Mouse (Mus musculus) limb, embryonic 15.5 days (tissue): ENCODE measurements around the gene Phgr1. TPM values are rescaled to one million over a fixed set of nuclear protein-coding genes. Genes with fewer than 3 reads are reported as not detected.
A peak's percentile ranks its signal among the peaks of the same experiment; 100 is the strongest.

Source experiments
- ATAC-seq: fragments of 200-750 bp; cut with Nextera tagmentation; 2 replicates; pipeline ENCODE4 v1.8.0; 2017; ENCODE audit warnings: low read depth, moderate TSS enrichment; ENCODE audit not compliant: insufficient number of reproducible peaks, low FRiP score, low TSS enrichment
- H3K27ac ChIP-seq: fragments of 300-500 bp; sonication (generic); 2 replicates; pipeline ENCODE4 v1.5.1; 2015; ENCODE audit warnings: moderate library complexity, mild to moderate bottlenecking, inconsistent platforms
- H3K27me3 ChIP-seq: fragments of 300-500 bp; sonication (generic); 2 replicates; pipeline ENCODE4 v1.6.1; 2015; ENCODE audit warnings: inconsistent platforms
- H3K36me3 ChIP-seq: fragments of 300-500 bp; sonication (generic); 2 replicates; pipeline ENCODE4 v1.6.1; 2015; ENCODE audit warnings: inconsistent platforms
- H3K4me1 ChIP-seq: fragments of 300-500 bp; sonication (generic); 2 replicates; pipeline ENCODE4 v1.6.1; 2015; ENCODE audit warnings: inconsistent platforms
- H3K4me2 ChIP-seq: fragments of 300-500 bp; sonication (generic); 2 replicates; pipeline ENCODE4 v1.6.1; 2015; ENCODE audit warnings: mild to moderate bottlenecking, inconsistent platforms
- H3K4me3 ChIP-seq: fragments of 300-500 bp; sonication (generic); 2 replicates; pipeline ENCODE4 v1.5.1; 2015; ENCODE audit warnings: mild to moderate bottlenecking, inconsistent platforms
- H3K9ac ChIP-seq: fragments of 300-500 bp; sonication (generic); 2 replicates; pipeline ENCODE4 v1.6.1; 2015; ENCODE audit warnings: inconsistent platforms
- H3K9me3 ChIP-seq: fragments of 300-500 bp; sonication (generic); 2 replicates; pipeline ENCODE4 v1.6.1; 2016; ENCODE audit warnings: inconsistent platforms
- WGBS: fragments of 180-500 bp; shearing (Covaris S2); methylation state at CpG from one replicate; pipeline ENCODE4 v1.1.7; 2015; 5-methylcytosine and 5-hydroxymethylcytosine counted together
- polyA plus RNA-seq: library from polyadenylated mRNA; unstranded; fragments of >200 nt; fragmentation: Nextera tagmentation; extraction: Ambion mirVana; gene quantifications from 2 replicates; pipeline ENCODE4 v1.2.1, GENCODE M21; 2015

The Phgr1 gene
- polyA plus RNA-seq, 1 experiment from 2014 or later = 2.7 TPM

DNA sequence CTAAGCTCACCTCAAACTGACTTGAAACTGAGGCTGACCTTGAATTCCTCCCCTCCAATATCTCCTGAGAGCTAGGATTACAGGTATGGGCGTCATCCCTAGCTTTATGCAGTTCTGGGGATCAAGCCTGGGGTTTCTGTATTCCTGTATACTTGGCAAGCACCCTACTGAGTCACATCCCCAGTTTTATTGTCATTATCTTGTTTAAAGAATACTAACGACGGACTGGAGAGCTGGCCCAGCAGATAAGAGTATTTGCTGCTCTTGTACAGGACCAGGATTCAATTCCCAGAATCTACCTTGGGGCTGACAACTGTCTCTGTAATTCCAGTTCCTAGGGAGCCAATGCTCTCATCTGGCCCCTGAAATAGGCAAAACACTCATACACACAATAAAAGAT, 33.2 kb downstream of the Phgr1 start:
- Histone ChIP-seq H3K4me3 (no peak overlapping the region), H3K9ac (no peak overlapping the region), H3K27me3 (no peaks in the 10 kb centered on the region), H3K9me3 (no peaks in the 10 kb centered on the region), H3K27ac (no peak overlapping the region), H3K4me1 (no peaks in the 10 kb centered on the region), H3K36me3 (no peaks in the 10 kb centered on the region), H3K4me2 (no peak overlapping the region)
- 35% methylated on average over 3 of the region's 3 CpGs for WGBS
- no peak for ATAC-seq

- H3K27ac ChIP-seq = no peak overlapping the region
- ATAC-seq = no peak
- H3K4me1 ChIP-seq = no peaks in the 10 kb centered on the region
- 65% methylated on average over 4 of the region's 4 CpGs for whole genome bisulfite sequencing
- H3K4me2 ChIP-seq = no peak overlapping the region
- H3K9me3 ChIP-seq = no peaks in the 10 kb centered on the region
- H3K9ac ChIP-seq = no peak overlapping the region
- no peaks in the 10 kb centered on the region for H3K36me3 ChIP-seq
- H3K27me3 ChIP-seq = no peaks in the 10 kb centered on the region
- H3K4me3 ChIP-seq = no peak overlapping the region
These were observed 34.3 kb downstream of the Phgr1 start for GRCm38 (mm10) chr2:118806860-118807259.

DNA sequence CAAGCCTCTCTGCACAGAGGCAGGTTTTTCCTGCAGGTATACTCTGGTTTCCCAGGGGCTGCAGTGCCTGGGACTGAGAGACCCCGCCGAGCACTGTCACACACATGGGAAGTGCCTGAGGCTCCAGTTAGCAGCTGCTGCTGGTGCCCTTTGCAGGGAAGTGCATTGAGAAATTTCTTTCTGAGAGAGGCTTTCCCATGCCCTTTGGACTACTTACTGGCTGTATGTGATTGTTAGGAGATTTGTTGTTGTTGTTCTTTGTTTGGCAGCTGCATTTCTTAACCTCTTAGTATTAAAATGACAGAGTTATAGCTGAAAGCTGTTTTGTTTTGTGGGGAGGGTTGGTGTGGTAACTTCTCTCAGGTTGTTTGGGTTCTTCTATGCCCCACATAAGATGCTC, 38.3 kb downstream of the Phgr1 start:
- no peaks in the 10 kb centered on the region for H3K36me3 ChIP-seq
- no peaks in the 10 kb centered on the region for H3K9me3 ChIP-seq
- H3K9ac ChIP-seq = no peak overlapping the region
- H3K4me2 ChIP-seq = no peak overlapping the region
- peaks cover 13% of the 10 kb centered on the region for H3K4me1 ChIP-seq
- H3K27ac ChIP-seq = no peak overlapping the region
- no peaks in the 10 kb centered on the region for H3K27me3 ChIP-seq
- ATAC-seq = no peak
- 17% methylated on average over 2 of the region's 2 CpGs for WGBS
- no peak overlapping the region for H3K4me3 ChIP-seq

DNA sequence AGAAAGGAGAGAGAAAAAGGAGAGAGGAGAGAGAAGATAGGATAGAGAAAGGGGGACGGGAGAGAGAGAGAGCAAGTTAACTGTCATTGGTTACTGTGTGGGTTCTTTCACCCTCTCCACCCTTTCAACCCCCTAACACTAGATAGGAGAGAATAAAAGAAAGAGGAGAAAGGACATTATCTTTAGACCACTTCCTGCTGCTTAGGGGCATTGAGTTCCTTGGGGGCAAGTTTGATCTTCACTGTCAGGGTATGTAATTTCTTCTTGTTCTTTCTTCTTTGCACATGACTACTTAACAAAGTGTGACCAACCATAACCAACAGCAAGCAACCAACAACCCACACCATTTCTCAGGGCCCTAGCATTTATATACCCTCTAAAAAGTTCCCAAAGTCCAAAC, 40.2 kb downstream of the Phgr1 start:
- Histone ChIP-seq H3K9ac (no peak overlapping the region), H3K36me3 (peaks cover 9% of the 10 kb centered on the region)

GRCm38 (mm10) chr2:118813981-118814836, 41.6 kb downstream of the Phgr1 start, which contains the start of gene Knstrn:
Gene Knstrn (plus strand): TSS chr2:118814003.
- Histone ChIP-seq H3K27me3 (no peaks in the 10 kb centered on the region), H3K4me2 (peak within 1 kb of the TSS; percentile 92), H3K4me1 (peaks cover 13% of the 10 kb centered on the region), H3K27ac (peak within 1 kb of the TSS; percentile 44; the same call in 1 of the 2 replicates), H3K36me3 (peaks cover 23% of the 10 kb centered on the region), H3K9ac (peak within 1 kb of the TSS; percentile 54), H3K4me3 (peak within 1 kb of the TSS; percentile 72), H3K9me3 (no peaks in the 10 kb centered on the region)
- ATAC-seq = peak; percentile 79; the same call in 1 of the 2 replicates
- WGBS = under 1% methylated on average over 49 of the region's 49 CpGs

More for the DNA sequence above, 40.2 kb downstream of the Phgr1 start:
- 63% methylated on average over 1 of the region's 1 CpGs for WGBS
- no peak for ATAC-seq
- Histone ChIP-seq H3K27ac (no peak overlapping the region), H3K9me3 (no peaks in the 10 kb centered on the region), H3K27me3 (no peaks in the 10 kb centered on the region), H3K4me1 (peaks cover 13% of the 10 kb centered on the region), H3K4me3 (no peak overlapping the region), H3K4me2 (no peak overlapping the region)

DNA sequence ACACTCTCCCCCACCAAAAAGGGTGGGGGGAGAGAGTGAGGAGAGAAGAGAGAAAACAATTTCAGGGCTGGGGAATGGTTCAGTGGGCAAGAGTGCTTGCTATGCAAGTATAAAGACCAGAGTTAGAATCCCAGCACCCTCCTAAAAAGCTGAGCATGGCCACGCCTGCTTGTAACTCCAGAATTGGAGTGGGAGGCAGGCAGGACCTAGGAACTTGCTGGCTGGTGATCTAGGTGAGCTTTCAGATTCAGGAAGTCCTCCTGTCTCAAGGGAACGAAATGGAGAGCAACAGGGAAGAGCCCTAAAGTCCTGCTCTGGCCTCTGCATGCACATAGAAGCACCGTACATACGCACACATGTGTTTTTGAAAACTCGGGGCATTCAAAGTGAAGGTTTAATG, 50.2 kb downstream of the Phgr1 start:
- Histone ChIP-seq H3K4me1 (no peaks in the 10 kb centered on the region), H3K9me3 (no peaks in the 10 kb centered on the region), H3K9ac (no peak overlapping the region), H3K36me3 (peaks cover 61% of the 10 kb centered on the region), H3K27me3 (no peaks in the 10 kb centered on the region), H3K27ac (no peak overlapping the region), H3K4me3 (no peak overlapping the region), H3K4me2 (no peak overlapping the region)
- no peak for ATAC-seq
- WGBS = 94% methylated on average over 5 of the region's 5 CpGs

DNA sequence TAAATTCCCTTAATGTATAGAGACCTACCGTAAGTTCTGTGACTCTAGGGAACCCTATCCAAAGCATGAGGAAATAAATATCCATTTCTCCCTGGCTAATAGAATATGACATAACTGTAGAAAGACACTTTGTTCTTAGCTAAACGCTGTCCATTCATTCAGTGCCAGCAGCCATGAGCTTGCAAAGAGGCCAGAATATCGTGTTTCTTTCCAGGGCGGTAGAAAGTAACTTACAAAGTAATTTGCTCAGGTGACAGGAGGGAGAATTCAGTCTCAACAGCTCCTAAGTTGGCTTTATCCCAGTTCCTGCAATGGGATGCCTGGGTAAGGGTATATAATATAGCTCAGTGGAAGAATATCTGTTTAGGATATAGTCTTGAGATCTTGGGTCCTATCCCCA, 51.8 kb downstream of the Phgr1 start:
- no peaks in the 10 kb centered on the region for H3K9me3 ChIP-seq
- H3K4me3 ChIP-seq = no peak overlapping the region
- H3K36me3 ChIP-seq = peaks cover 48% of the 10 kb centered on the region
- no peak for ATAC-seq
- WGBS = 86% methylated on average over 4 of the region's 4 CpGs
- H3K27ac ChIP-seq = no peak overlapping the region
- H3K9ac ChIP-seq = no peak overlapping the region
- no peaks in the 10 kb centered on the region for H3K4me1 ChIP-seq
- H3K27me3 ChIP-seq = no peaks in the 10 kb centered on the region
- H3K4me2 ChIP-seq = no peak overlapping the region

Other genes with a start within 250 kb of the Phgr1 start
- gene Bmf, start 223.1 kb upstream of the Phgr1 start, polyA plus RNA-seq = 3.8 and 5.9 TPM in 2 replicates
- 62.8 and 64.2 TPM in 2 replicates for gene Bub1b, start 174.6 kb upstream of the Phgr1 start, polyA plus RNA-seq
- 8.3 and 8.6 TPM in 2 replicates for gene Pak6, start 109.5 kb upstream of the Phgr1 start, polyA plus RNA-seq
- gene Ankrd63, start 68.8 kb upstream of the Phgr1 start, polyA plus RNA-seq = 0.05 TPM in 2 replicates
- 1.4 and 1.6 TPM in 2 replicates for gene Plcb2, start 44.3 kb upstream of the Phgr1 start, polyA plus RNA-seq
- 18.1 and 19.8 TPM in 2 replicates for gene Inafm2, start 27.0 kb upstream of the Phgr1 start, polyA plus RNA-seq
- 3.1 and 3.4 TPM in 2 replicates for gene Ccdc9b, start 10.1 kb upstream of the Phgr1 start, polyA plus RNA-seq
- 0.09 and 0.28 TPM in 2 replicates for gene Disp2, start 7.0 kb downstream of the Phgr1 start, polyA plus RNA-seq
- 75.5 and 79.6 TPM in 2 replicates for gene Knstrn, start 41.2 kb downstream of the Phgr1 start, polyA plus RNA-seq
- gene Ivd, start 89.2 kb downstream of the Phgr1 start, polyA plus RNA-seq = 66.7 and 70.7 TPM in 2 replicates
- 5.7 and 6.4 TPM in 2 replicates for gene Bahd1, start 127.6 kb downstream of the Phgr1 start, polyA plus RNA-seq
- 41.2 and 47.0 TPM in 2 replicates for gene Chst14, start 153.7 kb downstream of the Phgr1 start, polyA plus RNA-seq